Mouse (Mus musculus): ENCODE measurements around the gene Nmrk2. TPM values are rescaled to one million over a fixed set of nuclear protein-coding genes. Genes with fewer than 3 reads are reported as not detected.
A peak's percentile ranks its signal among the peaks of the same experiment; 100 is the strongest.
"Not testable (repeated sequence)": the region's sequence is repeated elsewhere in the genome, so short reads cannot be mapped to it uniquely, and the experiment has no call there.

Nmrk2 gene
- polyA plus RNA-seq, 1 experiment from 2014 or later, result not detected

GRCm38 (mm10) chr10:81182336-81183333 is 19.2 kb downstream of the Nmrk2 start, which contains the start of gene Dapk3:
Gene Dapk3, plus strand, starts transcription at chr10:81183005.
- Histone ChIP-seq H3K36me3 (ENCODE audit: control insufficient read depth, insufficient read depth, low read length) (peaks cover 49% of the 10 kb centered on the region), H3K4me1 (ENCODE audit: control insufficient read depth, insufficient read depth, low read length) (peaks cover 18% of the 10 kb centered on the region), H3K9ac (ENCODE audit: low read depth, low read length) (peak within 1 kb of the TSS; percentile 72), H3K4me3 (ENCODE audit: low read depth, low read length) (peak within 1 kb of the TSS; percentile 51), H3K27ac (ENCODE audit: low read length) (peak within 1 kb of the TSS; percentile 88), H3K27me3 (ENCODE audit: control insufficient read depth, insufficient read depth, low read depth, low read length) (no peaks in the 10 kb centered on the region), H3K4me2 (ENCODE audit: low read length) (peak within 1 kb of the TSS; percentile 64), H3K9me3 (replicated peaks; ENCODE audit: control insufficient read depth, low read length, poor library complexity, severe bottlenecking) (no peaks in the 10 kb centered on the region)
- ATAC-seq, result peak; percentile 94
- WGBS, result 6% methylated on average over 51 of the region's 53 CpGs

- WGBS, result 87% methylated on average over 12 of the region's 12 CpGs
- not testable (repeated sequence) for H3K27ac ChIP-seq (ENCODE audit: low read length); ATAC-seq; H3K4me3 ChIP-seq (ENCODE audit: low read depth, low read length); H3K9me3 ChIP-seq (replicated peaks; ENCODE audit: control insufficient read depth, low read length, poor library complexity, severe bottlenecking); H3K9ac ChIP-seq (ENCODE audit: low read depth, low read length); H3K27me3 ChIP-seq (ENCODE audit: control insufficient read depth, insufficient read depth, low read depth, low read length); H3K4me2 ChIP-seq (ENCODE audit: low read length)
- H3K4me1 ChIP-seq (ENCODE audit: control insufficient read depth, insufficient read depth, low read length), result peaks cover 23% of the 10 kb centered on the region
- peaks cover 47% of the 10 kb centered on the region for H3K36me3 ChIP-seq (ENCODE audit: control insufficient read depth, insufficient read depth, low read length)
Measured at GRCm38 (mm10) chr10:81181860-81182259, 20.0 kb downstream of the Nmrk2 start.

- Histone ChIP-seq H3K4me3 (ENCODE audit: low read depth, low read length) (no peak overlapping the region), H3K4me2 (ENCODE audit: low read length) (no peak overlapping the region), H3K27me3 (ENCODE audit: control insufficient read depth, insufficient read depth, low read depth, low read length) (no peaks in the 10 kb centered on the region), H3K9me3 (replicated peaks; ENCODE audit: control insufficient read depth, low read length, poor library complexity, severe bottlenecking) (no peaks in the 10 kb centered on the region), H3K4me1 (ENCODE audit: control insufficient read depth, insufficient read depth, low read length) (peaks cover 25% of the 10 kb centered on the region), H3K9ac (ENCODE audit: low read depth, low read length) (no peak overlapping the region), H3K36me3 (ENCODE audit: control insufficient read depth, insufficient read depth, low read length) (peaks cover 47% of the 10 kb centered on the region), H3K27ac (ENCODE audit: low read length) (no peak overlapping the region)
- ATAC-seq, result no peak
- 98% methylated on average over 13 of the region's 13 CpGs for WGBS
Measured at GRCm38 (mm10) chr10:81180946-81181345, 20.9 kb downstream of the Nmrk2 start.

GRCm38 (mm10) chr10:81179451-81180342 is 22.2 kb downstream of the Nmrk2 start:
- H3K4me3 ChIP-seq (ENCODE audit: low read depth, low read length), result no peak overlapping the region
- peaks cover 31% of the 10 kb centered on the region for H3K4me1 ChIP-seq (ENCODE audit: control insufficient read depth, insufficient read depth, low read length)
- no peak for ATAC-seq
- peaks cover 47% of the 10 kb centered on the region for H3K36me3 ChIP-seq (ENCODE audit: control insufficient read depth, insufficient read depth, low read length)
- WGBS, result 90% methylated on average over 32 of the region's 32 CpGs
- H3K27me3 ChIP-seq (ENCODE audit: control insufficient read depth, insufficient read depth, low read depth, low read length), result no peaks in the 10 kb centered on the region
- H3K9ac ChIP-seq (ENCODE audit: low read depth, low read length), result no peak overlapping the region
- no peaks in the 10 kb centered on the region for H3K9me3 ChIP-seq (replicated peaks; ENCODE audit: control insufficient read depth, low read length, poor library complexity, severe bottlenecking)
- H3K4me2 ChIP-seq (ENCODE audit: low read length), result no peak overlapping the region
- no peak overlapping the region for H3K27ac ChIP-seq (ENCODE audit: low read length)

GRCm38 (mm10) chr10:81178927-81179326 is 22.9 kb downstream of the Nmrk2 start:
- H3K4me2 ChIP-seq (ENCODE audit: low read length), result no peak overlapping the region
- no peak overlapping the region for H3K4me3 ChIP-seq (ENCODE audit: low read depth, low read length)
- no peak for ATAC-seq
- H3K27ac ChIP-seq (ENCODE audit: low read length), result no peak overlapping the region
- WGBS, result 90% methylated on average over 11 of the region's 11 CpGs
- H3K27me3 ChIP-seq (ENCODE audit: control insufficient read depth, insufficient read depth, low read depth, low read length), result no peaks in the 10 kb centered on the region
- H3K9ac ChIP-seq (ENCODE audit: low read depth, low read length), result no peak overlapping the region
- H3K9me3 ChIP-seq (replicated peaks; ENCODE audit: control insufficient read depth, low read length, poor library complexity, severe bottlenecking), result no peaks in the 10 kb centered on the region
- H3K36me3 ChIP-seq (ENCODE audit: control insufficient read depth, insufficient read depth, low read length), result peaks cover 45% of the 10 kb centered on the region
- peaks cover 39% of the 10 kb centered on the region for H3K4me1 ChIP-seq (ENCODE audit: control insufficient read depth, insufficient read depth, low read length)

GRCm38 (mm10) chr10:81177958-81178712 is 23.7 kb downstream of the Nmrk2 start:
- Histone ChIP-seq H3K27ac (ENCODE audit: low read length) (no peak overlapping the region), H3K36me3 (ENCODE audit: control insufficient read depth, insufficient read depth, low read length) (peaks cover 45% of the 10 kb centered on the region), H3K9ac (ENCODE audit: low read depth, low read length) (peak overlapping the region; percentile 97), H3K4me2 (ENCODE audit: low read length) (peak overlapping the region; percentile 78), H3K4me1 (ENCODE audit: control insufficient read depth, insufficient read depth, low read length) (peaks cover 39% of the 10 kb centered on the region), H3K9me3 (replicated peaks; ENCODE audit: control insufficient read depth, low read length, poor library complexity, severe bottlenecking) (no peaks in the 10 kb centered on the region), H3K27me3 (ENCODE audit: control insufficient read depth, insufficient read depth, low read depth, low read length) (no peaks in the 10 kb centered on the region), H3K4me3 (ENCODE audit: low read depth, low read length) (peak overlapping the region; percentile 94)
- 72% methylated on average over 14 of the region's 14 CpGs for WGBS
- no peak for ATAC-seq

GRCm38 (mm10) chr10:81177491-81177925 is 24.3 kb downstream of the Nmrk2 start:
- Histone ChIP-seq H3K9me3 (replicated peaks; ENCODE audit: control insufficient read depth, low read length, poor library complexity, severe bottlenecking) (no peaks in the 10 kb centered on the region), H3K4me1 (ENCODE audit: control insufficient read depth, insufficient read depth, low read length) (peaks cover 39% of the 10 kb centered on the region), H3K4me2 (ENCODE audit: low read length) (peak overlapping the region; percentile 78), H3K4me3 (ENCODE audit: low read depth, low read length) (peak overlapping the region; percentile 94), H3K27me3 (ENCODE audit: control insufficient read depth, insufficient read depth, low read depth, low read length) (no peaks in the 10 kb centered on the region), H3K36me3 (ENCODE audit: control insufficient read depth, insufficient read depth, low read length) (peaks cover 45% of the 10 kb centered on the region), H3K9ac (ENCODE audit: low read depth, low read length) (peak overlapping the region; percentile 97), H3K27ac (ENCODE audit: low read length) (peak overlapping the region; percentile 94)
- WGBS, result 13% methylated on average over 16 of the region's 16 CpGs
- ATAC-seq, result no peak
